Mouse (Mus musculus): ENCODE data around the gene Gpr132. TPM values are rescaled to one million over a fixed set of nuclear protein-coding genes. Genes with fewer than 3 reads are reported as not detected.

Gpr132 gene
- polyA plus RNA-seq, 1 experiment from 2014 or later: 0.35 TPM

DNA sequence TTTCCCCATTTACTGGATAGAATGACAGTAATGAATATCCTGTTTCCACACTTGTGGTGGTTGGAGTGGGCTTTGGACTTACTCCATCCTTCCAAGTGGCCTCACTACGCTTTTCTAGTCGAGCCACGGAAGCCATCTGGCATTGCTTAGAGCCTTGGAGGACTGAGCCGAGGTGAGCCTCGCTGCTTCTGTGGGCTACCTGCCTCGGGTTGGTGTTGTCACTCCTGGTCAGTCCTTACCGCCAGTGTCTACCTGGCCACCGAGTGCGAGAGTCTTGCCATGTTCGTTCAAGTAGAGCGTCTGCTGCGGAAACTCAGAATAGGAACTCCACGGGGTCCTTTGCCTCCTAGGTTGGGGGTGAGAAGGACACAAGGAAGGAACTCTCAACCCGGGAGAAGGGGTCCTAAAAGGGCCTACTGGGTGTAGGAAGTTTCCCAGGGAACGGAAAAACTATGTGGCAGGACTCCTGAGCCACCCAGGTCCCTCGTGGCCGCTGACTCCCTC is 9.1 kb upstream of the Gpr132 start:
- H3K4me1 ChIP-seq: peaks cover 61% of the 10 kb centered on the region
- peak overlapping the region; percentile 75 for H3K4me2 ChIP-seq (replicated peaks)
- H3K27me3 ChIP-seq: peaks cover 58% of the 10 kb centered on the region
- ATAC-seq (ENCODE audit: insufficient number of reproducible peaks, low FRiP score, low TSS enrichment, low read depth): no peak
- no peaks in the 10 kb centered on the region for H3K9me3 ChIP-seq (replicated peaks)
- H3K4me3 ChIP-seq (replicated peaks): peak overlapping the region; percentile 38
- H3K27ac ChIP-seq (replicated peaks): peak overlapping the region; percentile 44; the same call in 1 of the 2 replicates
- H3K36me3 ChIP-seq: no peaks in the 10 kb centered on the region
- WGBS: 3% methylated on average over 17 of the region's 17 CpGs
- H3K9ac ChIP-seq: no peak overlapping the region

DNA sequence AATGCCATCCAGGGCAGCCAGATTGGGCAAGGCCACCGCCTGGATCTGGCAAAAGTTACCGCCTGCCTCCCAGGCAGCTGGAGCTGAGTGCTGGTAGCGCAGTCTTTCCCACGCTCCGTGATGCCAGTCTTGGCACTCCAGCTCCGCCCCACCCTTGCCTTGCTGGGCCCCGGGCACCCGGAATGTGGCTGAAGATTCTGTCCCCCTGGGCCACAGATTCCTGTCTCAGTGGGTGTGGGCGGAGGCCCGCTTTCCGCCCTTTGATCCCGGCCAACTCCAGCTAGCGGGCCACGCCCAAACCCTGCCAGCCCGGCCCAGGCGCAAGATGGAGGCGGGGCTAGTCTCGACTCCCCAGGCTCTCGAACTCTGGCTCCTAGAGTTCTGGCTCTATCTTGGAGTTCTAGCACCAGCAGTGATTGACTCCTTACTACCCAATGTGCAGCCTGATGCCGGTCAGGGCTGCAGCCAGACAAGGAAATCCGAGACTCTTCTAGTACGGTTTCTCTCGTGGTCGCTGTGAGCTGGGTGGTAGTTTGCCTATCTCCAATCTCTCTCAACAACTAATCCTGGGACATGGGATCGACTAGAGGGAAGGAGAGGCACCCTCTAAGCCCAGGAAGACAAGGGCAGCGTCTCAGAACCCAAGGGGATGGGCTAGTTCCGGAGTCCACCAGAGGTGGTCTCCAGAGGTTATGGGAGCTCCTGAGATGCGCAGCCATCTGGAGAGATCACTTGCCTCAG is 8.5 kb upstream of the Gpr132 start:
- peak overlapping the region; percentile 38 for H3K4me3 ChIP-seq (replicated peaks)
- H3K27me3 ChIP-seq: peaks cover 64% of the 10 kb centered on the region
- H3K36me3 ChIP-seq: no peaks in the 10 kb centered on the region
- 4% methylated on average over 28 of the region's 28 CpGs for WGBS
- H3K9ac ChIP-seq: no peak overlapping the region
- H3K9me3 ChIP-seq (replicated peaks): no peaks in the 10 kb centered on the region
- peak overlapping the region; percentile 36; the same call in 1 of the 2 replicates for H3K27ac ChIP-seq (replicated peaks)
- peak overlapping the region; percentile 75 for H3K4me2 ChIP-seq (replicated peaks)
- H3K4me1 ChIP-seq: peaks cover 61% of the 10 kb centered on the region
- 0 out of 2 replicates have a peak, but pooled peaks have one; percentile 16 for ATAC-seq (ENCODE audit: insufficient number of reproducible peaks, low FRiP score, low TSS enrichment, low read depth)

DNA sequence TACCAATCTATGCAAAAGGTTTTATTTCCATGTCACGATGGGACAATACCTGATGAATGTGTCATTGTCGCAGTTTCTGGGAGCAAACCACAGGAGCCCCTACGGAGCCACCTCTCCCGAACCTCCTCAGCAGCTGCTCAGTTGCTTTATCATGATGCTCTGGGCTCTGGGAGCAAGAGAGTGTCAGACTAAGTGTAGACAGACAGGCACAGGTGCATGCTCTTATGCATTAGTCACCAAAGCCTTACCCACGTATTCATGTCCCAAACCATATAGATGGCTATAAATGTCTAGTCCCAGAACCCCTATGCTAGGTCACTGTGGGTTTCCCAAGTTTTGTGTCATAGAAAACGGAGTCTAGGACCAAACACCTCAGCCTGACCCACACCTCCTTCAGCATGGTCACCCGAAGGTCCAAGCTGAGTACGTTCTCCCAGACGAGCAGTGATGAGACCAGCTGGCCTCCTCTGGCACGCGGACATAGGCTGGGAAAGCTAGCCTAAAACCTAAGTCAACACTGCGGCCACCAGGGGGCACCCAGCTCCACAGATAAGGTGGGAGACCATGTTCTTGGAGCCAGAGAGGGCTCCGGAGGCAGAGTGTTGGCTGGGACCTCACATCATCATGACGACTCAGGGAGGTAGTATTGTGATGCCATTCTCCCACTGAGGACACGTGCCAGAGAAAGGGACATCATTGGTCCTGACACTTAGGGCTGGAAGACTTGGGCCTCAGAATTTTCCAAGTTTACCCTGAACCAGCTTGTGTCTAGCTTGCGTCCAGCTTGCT is 7.4 kb upstream of the Gpr132 start:
- H3K27ac ChIP-seq (replicated peaks): 0 out of 2 replicates have a peak overlapping the region, but pooled peaks have one; percentile 36
- 0 out of 2 replicates have a peak overlapping the region, but pooled peaks have one; percentile 75 for H3K4me2 ChIP-seq (replicated peaks)
- peak; percentile 52 for ATAC-seq (ENCODE audit: insufficient number of reproducible peaks, low FRiP score, low TSS enrichment, low read depth)
- no peak overlapping the region for H3K9ac ChIP-seq
- H3K27me3 ChIP-seq: peaks cover 64% of the 10 kb centered on the region
- no peaks in the 10 kb centered on the region for H3K36me3 ChIP-seq
- H3K4me1 ChIP-seq: peaks cover 64% of the 10 kb centered on the region
- H3K9me3 ChIP-seq (replicated peaks): no peaks in the 10 kb centered on the region
- H3K4me3 ChIP-seq (replicated peaks): no peak overlapping the region
- WGBS: 21% methylated on average over 16 of the region's 16 CpGs

- peak overlapping the region; percentile 38 for H3K4me2 ChIP-seq (replicated peaks)
- H3K27me3 ChIP-seq: peaks cover 64% of the 10 kb centered on the region
- H3K9me3 ChIP-seq (replicated peaks): no peaks in the 10 kb centered on the region
- H3K9ac ChIP-seq: no peak overlapping the region
- H3K4me1 ChIP-seq: peaks cover 69% of the 10 kb centered on the region
- WGBS: 12% methylated on average over 22 of the region's 22 CpGs
- peak overlapping the region; percentile 23 for H3K4me3 ChIP-seq (replicated peaks)
- no peaks in the 10 kb centered on the region for H3K36me3 ChIP-seq
- no peak for ATAC-seq (ENCODE audit: insufficient number of reproducible peaks, low FRiP score, low TSS enrichment, low read depth)
- no peak overlapping the region for H3K27ac ChIP-seq (replicated peaks)
Observed at GRCm38 (mm10) chr12:112874199-112874598, 6.2 kb upstream of the Gpr132 start.

GRCm38 (mm10) chr12:112873452-112874190 is 5.6 kb upstream of the Gpr132 start:
- no peak overlapping the region for H3K27ac ChIP-seq (replicated peaks)
- H3K9ac ChIP-seq: no peak overlapping the region
- peaks cover 63% of the 10 kb centered on the region for H3K27me3 ChIP-seq
- peak overlapping the region; percentile 38 for H3K4me2 ChIP-seq (replicated peaks)
- H3K4me1 ChIP-seq: peaks cover 66% of the 10 kb centered on the region
- no peak for ATAC-seq (ENCODE audit: insufficient number of reproducible peaks, low FRiP score, low TSS enrichment, low read depth)
- no peaks in the 10 kb centered on the region for H3K9me3 ChIP-seq (replicated peaks)
- no peaks in the 10 kb centered on the region for H3K36me3 ChIP-seq
- H3K4me3 ChIP-seq (replicated peaks): peak overlapping the region; percentile 23
- WGBS: 21% methylated on average over 18 of the region's 18 CpGs

- Histone ChIP-seq H3K27ac (replicated peaks) (no peak overlapping the region), H3K9me3 (replicated peaks) (no peaks in the 10 kb centered on the region), H3K36me3 (no peaks in the 10 kb centered on the region), H3K4me1 (peaks cover 60% of the 10 kb centered on the region), H3K27me3 (peaks cover 57% of the 10 kb centered on the region), H3K9ac (no peak overlapping the region), H3K4me2 (replicated peaks) (no peak overlapping the region), H3K4me3 (replicated peaks) (no peak overlapping the region)
- 82% methylated on average over 10 of the region's 10 CpGs for WGBS
- ATAC-seq (ENCODE audit: insufficient number of reproducible peaks, low FRiP score, low TSS enrichment, low read depth): no peak
Observed at GRCm38 (mm10) chr12:112872991-112873390, 5.0 kb upstream of the Gpr132 start.

- Histone ChIP-seq H3K9ac (no peak overlapping the region), H3K4me2 (replicated peaks) (no peak overlapping the region), H3K36me3 (no peaks in the 10 kb centered on the region), H3K4me3 (replicated peaks) (no peak overlapping the region), H3K27me3 (peaks cover 40% of the 10 kb centered on the region), H3K9me3 (replicated peaks) (no peaks in the 10 kb centered on the region), H3K27ac (replicated peaks) (no peak overlapping the region), H3K4me1 (peaks cover 47% of the 10 kb centered on the region)
- 84% methylated on average over 2 of the region's 2 CpGs for whole genome bisulfite sequencing
- ATAC-seq (ENCODE audit: insufficient number of reproducible peaks, low FRiP score, low TSS enrichment, low read depth): no peak
Observed at GRCm38 (mm10) chr12:112871272-112871671, 3.2 kb upstream of the Gpr132 start.

- Histone ChIP-seq H3K36me3 (no peaks in the 10 kb centered on the region), H3K9me3 (replicated peaks) (no peaks in the 10 kb centered on the region), H3K4me1 (peaks cover 43% of the 10 kb centered on the region), H3K9ac (no peak overlapping the region), H3K27ac (replicated peaks) (no peak overlapping the region), H3K4me2 (replicated peaks) (no peak overlapping the region), H3K27me3 (peaks cover 35% of the 10 kb centered on the region), H3K4me3 (replicated peaks) (no peak overlapping the region)
- WGBS: 45% methylated on average over 13 of the region's 13 CpGs
- ATAC-seq (ENCODE audit: insufficient number of reproducible peaks, low FRiP score, low TSS enrichment, low read depth): no peak
Observed at GRCm38 (mm10) chr12:112870775-112871174, 2.7 kb upstream of the Gpr132 start.

GRCm38 (mm10) chr12:112869783-112870204 is 1.8 kb upstream of the Gpr132 start:
- Histone ChIP-seq H3K9ac (no peak overlapping the region), H3K4me1 (peaks cover 37% of the 10 kb centered on the region), H3K4me2 (replicated peaks) (0 out of 2 replicates have a peak overlapping the region, but pooled peaks have one; percentile 10), H3K36me3 (no peaks in the 10 kb centered on the region), H3K27ac (replicated peaks) (no peak overlapping the region), H3K4me3 (replicated peaks) (no peak overlapping the region), H3K27me3 (peaks cover 25% of the 10 kb centered on the region), H3K9me3 (replicated peaks) (no peaks in the 10 kb centered on the region)
- WGBS: 10% methylated on average over 16 of the region's 16 CpGs
- ATAC-seq (ENCODE audit: insufficient number of reproducible peaks, low FRiP score, low TSS enrichment, low read depth): no peak

- Histone ChIP-seq H3K27me3 (peaks cover 6% of the 10 kb centered on the region; the same call in 1 of the 2 replicates), H3K36me3 (no peaks in the 10 kb centered on the region), H3K9ac (no peak overlapping the region), H3K4me2 (replicated peaks) (no peak overlapping the region), H3K4me1 (peaks cover 19% of the 10 kb centered on the region), H3K27ac (replicated peaks) (no peak overlapping the region), H3K9me3 (replicated peaks) (no peaks in the 10 kb centered on the region), H3K4me3 (replicated peaks) (no peak overlapping the region)
- no peak for ATAC-seq (ENCODE audit: insufficient number of reproducible peaks, low FRiP score, low TSS enrichment, low read depth)
- 88% methylated on average over 7 of the region's 7 CpGs for WGBS
Observed at GRCm38 (mm10) chr12:112867106-112867674, 838 bp downstream of the Gpr132 start.
